Comparison of ENCODE assay signal across 16 mouse cellular contexts in genomic region chr5:5064686-5065085, GRCm38 (mm10).
"Had no signal": no experiment of that assay in that cellular context is flagged by ENCODE, and none has a peak within 500 bp of the region (broad histone marks: within the 10 kb centered on the region; RNA-seq: fewer than 3 reads in every experiment).

No protein-coding gene starts in this region.

- DNase-seq: heart, postnatal 10 days; heart, postnatal 14 days; heart, postnatal 36 days; heart, postnatal 4 days; kidney, adult 11 months; kidney, adult 18-20 months; kidney, adult 2 months; kidney, adult 8-10 months; kidney, adult 9 months; kidney, postnatal 10 days; kidney, postnatal 14 days; kidney, postnatal 25 days; kidney, postnatal 36 days; kidney, postnatal 4 days; layer of hippocampus, adult 9-11 months; layer of hippocampus, postnatal 36 days had no signal
